In genomic region chr5:104161390-104161789, GRCm38 (mm10) we compare ENCODE assay signal across 16 mouse cellular contexts. TPM values are rescaled to one million over a fixed set of nuclear protein-coding genes. Genes with fewer than 3 reads are reported as not detected.
DNase-seq lines count a peak whose midpoint lies in the region; ATAC-seq and TF ChIP-seq lines count a peak whose summit lies in the region.
"Had no signal": no experiment of that assay in that cellular context is flagged by ENCODE, and none has a peak within 500 bp of the region (broad histone marks: within the 10 kb centered on the region; RNA-seq: fewer than 3 reads in every experiment).

No protein-coding gene starts in this region.

- no peaks in the 10 kb centered on the region for H3K9me3 ChIP-seq in lung, embryonic 14.5 days (ENCODE audit: low read depth, low read length)
- H3K9me3 ChIP-seq in forebrain, embryonic 15.5 days: no peaks in the 10 kb centered on the region
- H3K9me3 ChIP-seq in hindbrain, embryonic 11.5 days (ENCODE audit: control insufficient read depth, low read length): no peaks in the 10 kb centered on the region
- H3K9me3 ChIP-seq: hindbrain, embryonic 10.5 days had no signal

- H3K4me1 ChIP-seq in lung, embryonic 14.5 days (ENCODE audit: insufficient read depth): peaks cover 8% of the 10 kb centered on the region; the same call in 1 of the 2 replicates
- no peaks in the 10 kb centered on the region for H3K4me1 ChIP-seq in forebrain, embryonic 15.5 days
- H3K4me1 ChIP-seq in hindbrain, embryonic 11.5 days (replicated peaks; ENCODE audit: control insufficient read depth, insufficient read depth, low read length): no peaks in the 10 kb centered on the region
- H3K4me1 ChIP-seq: hindbrain, embryonic 10.5 days had no signal

- no peaks in the 10 kb centered on the region for H3K36me3 ChIP-seq in lung, embryonic 14.5 days (ENCODE audit: insufficient read depth)
- H3K36me3 ChIP-seq in forebrain, embryonic 15.5 days: no peaks in the 10 kb centered on the region
- no peaks in the 10 kb centered on the region for H3K36me3 ChIP-seq in hindbrain, embryonic 11.5 days (ENCODE audit: control insufficient read depth, insufficient read depth, low read length)
- H3K36me3 ChIP-seq: G1E; hindbrain, embryonic 10.5 days had no signal

- H3K4me3 ChIP-seq in lung, embryonic 14.5 days (ENCODE audit: low read depth, low read length): no peak overlapping the region
- no peak overlapping the region for H3K4me3 ChIP-seq in forebrain, embryonic 15.5 days
- no peak overlapping the region for H3K4me3 ChIP-seq in hindbrain, embryonic 11.5 days (ENCODE audit: low read depth, low read length)
- H3K4me3 ChIP-seq: hindbrain, embryonic 10.5 days had no signal

- peak; percentile 89 for ATAC-seq in lung, embryonic 14.5 days (ENCODE audit: insufficient read depth)
- no peak for ATAC-seq in forebrain, embryonic 15.5 days (replicated peaks)
- no peak for ATAC-seq in hindbrain, embryonic 11.5 days (ENCODE audit: low FRiP score)

- no peak overlapping the region for H3K4me2 ChIP-seq in lung, embryonic 14.5 days
- H3K4me2 ChIP-seq in forebrain, embryonic 15.5 days (replicated peaks): no peak overlapping the region
- no peak overlapping the region for H3K4me2 ChIP-seq in hindbrain, embryonic 11.5 days (replicated peaks; ENCODE audit: low read depth, low read length)

- H3K27me3 ChIP-seq in lung, embryonic 14.5 days (ENCODE audit: insufficient read depth, low read length): no peaks in the 10 kb centered on the region
- no peaks in the 10 kb centered on the region for H3K27me3 ChIP-seq in forebrain, embryonic 15.5 days
- no peaks in the 10 kb centered on the region for H3K27me3 ChIP-seq in hindbrain, embryonic 11.5 days (ENCODE audit: control insufficient read depth, insufficient read depth, low read length)

- WGBS in lung, embryonic 14.5 days: 23% methylated on average over 1 of the region's 1 CpGs
- 84% methylated on average over 1 of the region's 1 CpGs for WGBS in forebrain, embryonic 15.5 days
- WGBS in hindbrain, embryonic 11.5 days: 87% methylated on average over 1 of the region's 1 CpGs

- TF ChIP-seq CTCF in lung, embryonic 14.5 days (IDR thresholded peaks at IDR 0.05; ENCODE audit: low read depth): no peak

- H3K27ac ChIP-seq in lung, embryonic 14.5 days (ENCODE audit: low read depth): no peak overlapping the region
- H3K27ac ChIP-seq in forebrain, embryonic 15.5 days (replicated peaks): no peak overlapping the region
- no peak overlapping the region for H3K27ac ChIP-seq in hindbrain, embryonic 11.5 days (ENCODE audit: low read depth, low read length)
- H3K27ac ChIP-seq: hindbrain, embryonic 10.5 days had no signal

- H3K9ac ChIP-seq in lung, embryonic 14.5 days: no peak overlapping the region
- no peak overlapping the region for H3K9ac ChIP-seq in forebrain, embryonic 15.5 days (replicated peaks)
- H3K9ac ChIP-seq in hindbrain, embryonic 11.5 days (ENCODE audit: low read depth, low read length): no peak overlapping the region

- peak; percentile 20 for DNase-seq in adrenal gland, adult 8-10 months
- DNase-seq in adrenal gland, postnatal 25 days: no peak
- peak; percentile 90 for DNase-seq in adipocyte (ENCODE audit: low spot score)
- DNase-seq in kidney, adult 18-20 months: peak; percentile 49
- DNase-seq in lung, embryonic 14.5 days: peak; percentile 94
- no peak for DNase-seq in hindbrain, embryonic 11.5 days (ENCODE audit: low spot score)
- no peak for DNase-seq in cerebellum, postnatal 10 days
- DNase-seq: cerebellum, adult 9-11 months; spleen, adult 18-20 months had no signal

RNA-seq across cellular contexts. Expression of gene Dspp, which starts 9.1 kb away (rescaled TPM):
- total RNA-seq in adrenal gland, adult 8-10 months (2022): not detected
- total RNA-seq in adrenal gland, postnatal 25 days (2021): not detected in 2 replicates
- polyA plus RNA-seq in lung, embryonic 14.5 days (2014; fragmentation: Nextera tagmentation; extraction: Ambion mirVana): not detected in 2 replicates
- 0.06 TPM in 1 of 2 replicates, not detected in the other for polyA plus RNA-seq in forebrain, embryonic 15.5 days (2015; fragmentation: Nextera tagmentation; extraction: Ambion mirVana)
- not detected in 2 replicates for polyA plus RNA-seq in hindbrain, embryonic 11.5 days (2014; fragmentation: Nextera tagmentation; extraction: Ambion mirVana)
- total RNA-seq: megakaryocyte progenitor cell, adult 5-6 weeks had no signal
- polyA plus RNA-seq: G1E; hindbrain, embryonic 10.5 days; large intestine, adult 2 months; limb, embryonic 11.5 days; testis, adult 2 months had no signal

RNA-seq across cellular contexts. Expression of gene Dmp1, which starts 41.0 kb away (rescaled TPM):
- total RNA-seq in adrenal gland, adult 8-10 months (2022): under 1 TPM in 2 of 4 experiments, not detected in 2; 0.10 to 0.12 TPM
- total RNA-seq in adrenal gland, postnatal 25 days (2021): not detected in 2 replicates
- polyA plus RNA-seq in lung, embryonic 14.5 days (2014; fragmentation: Nextera tagmentation; extraction: Ambion mirVana): 0.47 and 0.86 TPM in 2 replicates
- polyA plus RNA-seq in forebrain, embryonic 15.5 days (2015; fragmentation: Nextera tagmentation; extraction: Ambion mirVana): 0.45 and 0.71 TPM in 2 replicates
- polyA plus RNA-seq in hindbrain, embryonic 11.5 days (2014; fragmentation: Nextera tagmentation; extraction: Ambion mirVana): 0.40 and 0.60 TPM in 2 replicates
- total RNA-seq: megakaryocyte progenitor cell, adult 5-6 weeks had no signal
- polyA plus RNA-seq: G1E; limb, embryonic 11.5 days; testis, adult 2 months had no signal

RNA-seq across cellular contexts. Expression of gene Sparcl1, which starts 47.9 kb away (rescaled TPM):
- total RNA-seq in adrenal gland, adult 8-10 months (2022): 10 to 100 TPM; 33.3 to 48.7 (median 41.3) TPM
- total RNA-seq in adrenal gland, postnatal 25 days (2021): 24.7 and 25.0 TPM in 2 replicates
- polyA plus RNA-seq in lung, embryonic 14.5 days (2014; fragmentation: Nextera tagmentation; extraction: Ambion mirVana): 296 and 307 TPM in 2 replicates
- 84.2 and 92.8 TPM in 2 replicates for polyA plus RNA-seq in forebrain, embryonic 15.5 days (2015; fragmentation: Nextera tagmentation; extraction: Ambion mirVana)
- polyA plus RNA-seq in hindbrain, embryonic 11.5 days (2014; fragmentation: Nextera tagmentation; extraction: Ambion mirVana): 61.5 and 61.9 TPM in 2 replicates
- total RNA-seq: G1E; megakaryocyte progenitor cell, adult 5-6 weeks had no signal
- polyA plus RNA-seq: G1E had no signal

Comparison
In these comparisons a context has a peak if more than half of its experiments do, and no peak if none do; other contexts are left out.
1. DNase-seq: peak in adrenal gland, adult 8-10 months (single experiment), adipocyte (single experiment), kidney, adult 18-20 months (single experiment) and lung, embryonic 14.5 days (single experiment); none in adrenal gland, postnatal 25 days (single experiment), hindbrain, embryonic 11.5 days (single experiment) and cerebellum, postnatal 10 days (0 of 2).